Mouse (Mus musculus) heart, adult 2 months (tissue): ENCODE data around the gene Gm20662.

Experiments used
- CTCF ChIP-seq: fragments of 200-600 bp; IDR thresholded peaks from 2 replicates; pipeline ENCODE4 v1.8.1; 2022; ENCODE audit warnings: antibody characterized with exemption, mild to moderate bottlenecking, moderate library complexity
- EP300 ChIP-seq: fragments of 200-500 bp; IDR thresholded peaks from 2 replicates; pipeline ENCODE4 v1.6.1; 2011; ENCODE audit warnings: low read depth, low read length, control low read depth; ENCODE audit not compliant: insufficient read depth

DNA sequence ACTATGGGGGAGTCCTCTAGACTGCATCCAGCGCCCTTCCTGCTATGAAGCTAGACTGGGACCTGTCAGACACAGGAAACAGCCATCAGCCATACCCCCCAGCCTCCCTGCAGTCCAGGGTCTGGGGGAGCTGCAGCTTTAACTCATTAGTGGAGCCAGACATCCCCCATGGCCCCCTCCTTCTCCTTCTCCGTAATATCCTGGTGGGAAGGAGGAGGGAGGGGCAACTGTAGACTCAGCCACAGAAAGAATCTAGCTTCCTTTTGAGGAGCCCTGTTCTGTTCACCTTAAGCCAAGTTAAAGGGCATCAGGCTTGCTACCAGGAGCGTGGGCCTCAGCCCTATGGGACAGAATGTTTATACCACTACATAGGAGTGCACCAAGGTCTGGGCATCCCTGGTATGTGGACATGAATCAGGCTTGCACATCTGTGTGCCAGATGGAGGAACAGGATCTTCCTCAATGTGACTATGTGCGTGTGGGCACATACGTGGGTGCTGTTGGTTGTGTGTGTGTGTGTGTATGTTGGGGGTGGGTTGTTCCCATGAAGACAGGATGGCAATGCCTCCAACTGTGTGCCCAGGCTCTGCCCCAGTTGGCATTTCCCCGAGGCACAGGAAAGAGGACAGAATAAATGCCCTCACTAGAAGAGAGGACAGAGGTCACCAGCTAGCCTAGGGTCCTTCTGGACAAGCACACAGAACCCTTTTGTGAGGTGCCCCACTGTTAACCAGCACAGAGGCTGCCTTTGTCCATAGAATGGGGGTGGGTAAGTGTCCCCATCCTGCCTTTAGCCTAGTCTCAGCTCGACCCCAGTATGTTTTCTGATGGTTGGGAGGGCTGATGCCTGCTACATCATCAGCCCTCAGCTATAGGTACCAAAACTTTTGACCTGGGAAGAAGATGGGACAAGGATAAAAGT is 14.2 kb upstream of the Gm20662 start:
- TF ChIP-seq CTCF, result no peak
- no peak; the same call in 1 of the 2 replicates for TF ChIP-seq EP300
